Mouse (Mus musculus): ENCODE measurements at regions not wholly inside any gene's neighbourhood (a gene's known extent, or its start where the extent isn't known, plus 50 kb on each side); places are given as distances from the start of the nearest gene placed in this dataset.

- H3K4me3 ChIP-seq: peak overlapping the region; percentile 54
- H3K9me3 ChIP-seq: no peaks in the 10 kb centered on the region
These were observed 184.1 kb downstream of the Gm11146 start for GRCm38 (mm10) chr16:77417791-77418190.

DNA sequence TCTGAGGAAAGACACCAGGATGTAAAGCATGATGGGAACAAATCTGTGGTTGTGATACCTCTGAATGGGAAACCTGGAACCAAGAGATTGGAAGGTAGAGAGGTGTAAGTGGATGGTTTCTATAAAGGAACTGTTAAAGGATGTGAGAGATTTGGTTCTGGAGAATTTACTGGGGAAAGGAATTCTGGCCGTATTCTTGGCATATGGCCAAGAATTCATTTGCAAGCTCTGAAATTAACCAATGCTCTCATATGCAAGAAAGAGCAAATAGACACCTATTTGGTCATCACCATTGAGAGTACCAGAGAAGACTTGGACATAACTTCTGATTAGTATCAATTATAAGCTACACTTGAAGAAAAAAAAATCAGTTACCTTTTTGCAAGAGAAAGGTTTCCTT lies 187.3 kb downstream of the Gm11146 start:
- Histone ChIP-seq H3K4me3 (no peak overlapping the region), H3K4me2 (no peak overlapping the region)
- 24% methylated on average over 1 of the region's 1 CpGs for WGBS

More at GRCm38 (mm10) chr16:77417791-77418190, 184.1 kb downstream of the Gm11146 start:
- Histone ChIP-seq H3K36me3 (0 out of 2 replicates have a peak, but pooled peaks cover 4% of the 10 kb centered on the region), H3K9ac (peak overlapping the region; percentile 80), H3K27ac (peak overlapping the region; percentile 97), H3K27me3 (no peaks in the 10 kb centered on the region), H3K4me2 (peak overlapping the region; percentile 67), H3K4me1 (replicated peaks) (peaks cover 7% of the 10 kb centered on the region; the same call in 1 of the 2 replicates)
- WGBS: 2% methylated on average over 3 of the region's 3 CpGs
- peak; percentile 50 for ATAC-seq (ENCODE audit: low FRiP score)

DNA sequence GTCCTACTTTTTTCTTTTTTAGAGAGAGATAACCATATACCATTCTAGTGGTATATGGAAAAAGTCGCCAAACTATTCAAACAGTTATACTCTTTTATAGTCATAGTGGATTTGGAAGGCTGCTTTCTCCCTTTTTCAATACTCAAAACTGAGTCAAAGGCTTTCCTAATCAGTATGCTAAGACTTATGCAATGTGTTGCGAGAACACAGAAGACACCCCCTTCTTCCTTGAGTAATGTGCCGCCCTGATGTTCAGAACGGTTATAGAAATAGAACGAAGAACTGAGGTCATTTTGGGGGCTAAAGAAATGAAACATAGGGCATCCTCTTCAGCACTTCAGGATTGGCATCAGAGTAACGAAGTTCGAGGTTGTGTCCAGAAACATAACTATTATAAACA lies 192.7 kb downstream of the Gm11146 start:
- no peak for ATAC-seq (ENCODE audit: low FRiP score)
- 76% methylated on average over 7 of the region's 7 CpGs for WGBS
- no peaks in the 10 kb centered on the region for H3K27me3 ChIP-seq
- peaks cover 31% of the 10 kb centered on the region for H3K4me1 ChIP-seq (replicated peaks)
- no peaks in the 10 kb centered on the region for H3K9me3 ChIP-seq
- H3K4me3 ChIP-seq: no peak overlapping the region
- no peak overlapping the region for H3K9ac ChIP-seq
- no peak overlapping the region for H3K4me2 ChIP-seq
- H3K36me3 ChIP-seq: 0 out of 2 replicates have a peak, but pooled peaks cover 4% of the 10 kb centered on the region
- peak overlapping the region; percentile 48; the same call in 1 of the 2 replicates for H3K27ac ChIP-seq

More for the DNA sequence above, 187.3 kb downstream of the Gm11146 start:
- Histone ChIP-seq H3K9me3 (no peaks in the 10 kb centered on the region), H3K27me3 (no peaks in the 10 kb centered on the region), H3K4me1 (replicated peaks) (peaks cover 7% of the 10 kb centered on the region; the same call in 1 of the 2 replicates), H3K27ac (peak overlapping the region; percentile 63), H3K9ac (no peak overlapping the region), H3K36me3 (0 out of 2 replicates have a peak, but pooled peaks cover 4% of the 10 kb centered on the region)
- no peak for ATAC-seq (ENCODE audit: low FRiP score)

DNA sequence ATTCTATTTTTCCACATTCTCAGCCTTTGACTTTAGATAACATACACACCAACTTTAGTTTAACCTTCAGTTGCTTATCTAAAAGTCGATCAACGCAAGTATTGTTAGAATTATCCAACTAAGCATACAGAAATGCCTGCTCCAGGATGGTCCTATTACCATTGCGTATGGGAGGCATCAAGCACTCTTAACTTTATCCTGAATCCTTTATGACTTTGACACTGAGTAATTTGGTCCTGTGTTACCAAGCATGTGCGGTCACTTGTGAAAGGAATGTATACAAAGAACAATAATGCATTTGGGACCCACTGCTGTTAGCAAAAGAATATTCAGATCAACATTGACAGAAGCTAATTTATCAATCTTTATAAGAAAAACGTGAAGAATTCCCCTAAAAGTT lies 194.9 kb downstream of the Gm11146 start:
- 15% methylated on average over 5 of the region's 5 CpGs for WGBS
- ATAC-seq (ENCODE audit: low FRiP score): no peak
- H3K27ac ChIP-seq: peak overlapping the region; percentile 31; the same call in 1 of the 2 replicates
- H3K4me3 ChIP-seq: no peak overlapping the region
- no peaks in the 10 kb centered on the region for H3K36me3 ChIP-seq
- no peaks in the 10 kb centered on the region for H3K9me3 ChIP-seq
- H3K27me3 ChIP-seq: no peaks in the 10 kb centered on the region
- no peak overlapping the region for H3K4me2 ChIP-seq
- H3K4me1 ChIP-seq (replicated peaks): peaks cover 46% of the 10 kb centered on the region
- no peak overlapping the region for H3K9ac ChIP-seq

DNA sequence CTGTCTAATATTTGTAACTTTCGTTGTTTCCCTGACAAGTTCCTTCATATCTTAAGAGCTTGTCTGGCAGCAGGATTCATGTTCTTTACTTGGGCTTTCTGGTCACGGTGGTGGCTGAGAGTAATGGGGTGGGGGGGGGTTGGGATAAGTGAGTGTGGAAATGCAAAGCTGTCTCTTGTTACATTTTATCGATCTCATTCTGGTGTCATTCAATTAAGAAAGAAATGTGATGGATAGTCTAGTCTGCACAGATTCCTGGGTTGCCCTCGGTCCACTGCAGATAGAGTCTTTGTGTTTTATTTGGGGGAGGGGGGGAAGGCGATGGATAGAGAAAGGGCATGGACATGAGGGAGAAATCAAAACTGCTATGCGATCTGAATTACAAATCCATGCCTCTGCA lies 196.0 kb downstream of the Gm11146 start:
- WGBS: 12% methylated on average over 6 of the region's 6 CpGs
- H3K4me1 ChIP-seq (replicated peaks): peaks cover 53% of the 10 kb centered on the region
- no peak overlapping the region for H3K9ac ChIP-seq
- H3K9me3 ChIP-seq: no peaks in the 10 kb centered on the region
- peak overlapping the region; percentile 16; the same call in 1 of the 2 replicates for H3K4me3 ChIP-seq
- H3K27me3 ChIP-seq: no peaks in the 10 kb centered on the region
- H3K36me3 ChIP-seq: no peaks in the 10 kb centered on the region
- H3K27ac ChIP-seq: peak overlapping the region; percentile 90
- ATAC-seq (ENCODE audit: low FRiP score): peak; percentile 72
- H3K4me2 ChIP-seq: peak overlapping the region; percentile 44

- Histone ChIP-seq H3K4me1 (replicated peaks) (peaks cover 58% of the 10 kb centered on the region), H3K27me3 (no peaks in the 10 kb centered on the region), H3K4me3 (peak overlapping the region; percentile 16; the same call in 1 of the 2 replicates), H3K9me3 (no peaks in the 10 kb centered on the region), H3K36me3 (no peaks in the 10 kb centered on the region), H3K9ac (peak overlapping the region; percentile 8; the same call in 1 of the 2 replicates), H3K27ac (peak overlapping the region; percentile 90), H3K4me2 (peak overlapping the region; percentile 44)
- ATAC-seq (ENCODE audit: low FRiP score): peak; percentile 49
- WGBS: 11% methylated on average over 8 of the region's 8 CpGs
These were observed 196.6 kb downstream of the Gm11146 start for GRCm38 (mm10) chr16:77405181-77405818.

GRCm38 (mm10) chr16:77402711-77403280 lies 199.1 kb downstream of the Gm11146 start:
- Histone ChIP-seq H3K27me3 (no peaks in the 10 kb centered on the region), H3K27ac (peak overlapping the region; percentile 78), H3K9me3 (no peaks in the 10 kb centered on the region), H3K4me1 (replicated peaks) (peaks cover 65% of the 10 kb centered on the region), H3K9ac (no peak overlapping the region), H3K4me3 (no peak overlapping the region), H3K36me3 (no peaks in the 10 kb centered on the region), H3K4me2 (peak overlapping the region; percentile 28)
- ATAC-seq (ENCODE audit: low FRiP score): no peak
- WGBS: 41% methylated on average over 7 of the region's 7 CpGs

DNA sequence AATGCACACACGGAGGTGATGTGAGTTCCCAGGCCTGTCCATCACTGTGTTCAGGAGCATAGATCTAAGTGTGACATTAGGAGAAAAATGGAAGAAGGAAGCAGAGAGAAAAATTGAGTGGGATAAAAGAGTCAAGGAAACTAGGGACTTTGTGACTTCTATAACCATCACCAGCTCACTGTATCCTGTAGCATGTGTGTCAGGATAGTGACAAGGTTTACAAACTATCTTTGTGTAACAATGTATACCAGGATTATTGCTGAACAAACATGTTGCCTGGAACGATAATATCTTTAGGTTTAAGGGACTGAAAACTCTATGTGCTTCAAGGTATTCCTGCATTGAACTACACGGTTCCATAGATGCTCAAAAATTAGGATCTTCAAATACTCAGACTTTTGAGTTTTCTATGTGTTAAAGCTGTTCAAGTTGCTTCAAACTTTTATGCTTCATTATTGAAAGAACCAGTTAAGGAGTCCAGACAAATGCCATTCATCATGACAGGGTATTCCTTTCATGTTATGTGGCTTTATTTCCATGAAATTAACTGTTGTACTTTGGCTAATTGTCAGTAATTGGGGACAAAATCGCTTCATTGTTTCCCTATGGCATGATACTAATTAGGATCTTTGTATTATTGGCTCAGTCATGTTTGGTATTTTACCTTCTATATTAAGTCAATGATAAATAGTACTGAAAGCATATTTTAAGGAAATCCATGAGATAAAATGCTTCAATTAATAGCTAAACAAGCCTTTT lies 200.5 kb downstream of the Gm11146 start:
- Histone ChIP-seq H3K4me1 (replicated peaks) (peaks cover 66% of the 10 kb centered on the region), H3K27me3 (no peaks in the 10 kb centered on the region), H3K36me3 (no peaks in the 10 kb centered on the region), H3K4me2 (peak overlapping the region; percentile 61), H3K27ac (peak overlapping the region; percentile 96), H3K9ac (peak overlapping the region; percentile 75), H3K4me3 (peak overlapping the region; percentile 35), H3K9me3 (no peaks in the 10 kb centered on the region)
- ATAC-seq (ENCODE audit: low FRiP score): no peak
- 18% methylated on average over 4 of the region's 4 CpGs for WGBS

- Histone ChIP-seq H3K4me1 (replicated peaks) (peaks cover 60% of the 10 kb centered on the region), H3K27me3 (no peaks in the 10 kb centered on the region), H3K36me3 (no peaks in the 10 kb centered on the region), H3K4me2 (peak overlapping the region; percentile 61), H3K9ac (peak overlapping the region; percentile 75), H3K9me3 (no peaks in the 10 kb centered on the region), H3K27ac (peak overlapping the region; percentile 96), H3K4me3 (peak overlapping the region; percentile 35)
- peak; percentile 89 for ATAC-seq (ENCODE audit: low FRiP score)
- under 1% methylated on average over 13 of the region's 13 CpGs for WGBS
These were observed 201.5 kb downstream of the Gm11146 start for GRCm38 (mm10) chr16:77400276-77400891.

DNA sequence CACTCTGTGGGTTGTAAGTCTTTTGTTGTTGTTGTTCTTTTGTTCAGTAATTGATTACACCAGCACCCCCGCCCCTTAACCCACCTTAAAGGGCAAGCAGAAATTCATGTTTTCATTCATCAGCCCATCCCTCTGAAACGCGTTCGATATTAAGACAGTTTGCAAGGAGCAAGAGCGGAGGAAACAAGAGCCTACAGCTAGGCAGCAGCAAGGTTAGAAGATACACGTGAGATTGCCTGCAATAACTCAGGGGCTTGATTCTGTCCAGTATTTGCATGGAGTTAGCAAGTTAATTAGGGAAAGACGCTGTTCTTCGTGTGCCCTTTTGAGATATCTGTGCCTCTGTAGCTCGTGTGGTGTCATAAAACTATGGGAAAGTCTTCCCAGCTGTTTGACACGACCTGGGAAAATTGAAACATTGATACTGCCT lies 202.0 kb downstream of the Gm11146 start:
- H3K4me3 ChIP-seq: peak overlapping the region; percentile 35
- H3K27me3 ChIP-seq: no peaks in the 10 kb centered on the region
- peaks cover 56% of the 10 kb centered on the region for H3K4me1 ChIP-seq (replicated peaks)
- peak overlapping the region; percentile 61 for H3K4me2 ChIP-seq
- H3K27ac ChIP-seq: peak overlapping the region; percentile 96
- H3K9me3 ChIP-seq: no peaks in the 10 kb centered on the region
- WGBS: under 1% methylated on average over 10 of the region's 10 CpGs
- ATAC-seq (ENCODE audit: low FRiP score): peak; percentile 57
- H3K9ac ChIP-seq: peak overlapping the region; percentile 75
- no peaks in the 10 kb centered on the region for H3K36me3 ChIP-seq

- Histone ChIP-seq H3K36me3 (no peaks in the 10 kb centered on the region), H3K9me3 (no peaks in the 10 kb centered on the region), H3K4me2 (no peak overlapping the region), H3K4me1 (replicated peaks) (peaks cover 13% of the 10 kb centered on the region; the same call in 1 of the 2 replicates), H3K9ac (no peak overlapping the region), H3K4me3 (no peak overlapping the region), H3K27me3 (no peaks in the 10 kb centered on the region), H3K27ac (no peak overlapping the region)
- WGBS: 47% methylated on average over 3 of the region's 3 CpGs
- ATAC-seq (ENCODE audit: low FRiP score): no peak
These were observed 207.7 kb downstream of the Gm11146 start for GRCm38 (mm10) chr16:77394054-77394716.

All from hindbrain, embryonic 13.5 days (tissue).